Mouse (Mus musculus): Measurements from ENCODE around the gene Pmepa1. TPM values are rescaled to one million over a fixed set of nuclear protein-coding genes. Genes with fewer than 3 reads are reported as not detected.

Pmepa1 gene
- total RNA-seq, 2 experiments from 2014 or later = 39.1 to 86.4 TPM

Other genes with a start within 250 kb of the Pmepa1 start
- gene Ctcfl, start 157.0 kb downstream of the Pmepa1 start, total RNA-seq (2021) = not detected
- gene Pck1, start 123.5 kb downstream of the Pmepa1 start, total RNA-seq (2021) = 1,000 to 10,000 TPM in 1 of 2 experiments, 100 to 1,000 TPM in 1; 776 to 1,425 TPM
- 1 to 10 TPM; 2.7 to 3.5 TPM for gene Zbp1, start 57.6 kb downstream of the Pmepa1 start, total RNA-seq (2021)
- gene 1700021F07Rik, start 246.1 kb upstream of the Pmepa1 start, total RNA-seq (2021) = not detected

All from adrenal gland, adult 18-20 months (tissue).